Mouse (Mus musculus) heart, postnatal 10 days (tissue): ENCODE measurements at regions not wholly inside any gene's neighbourhood (a gene's known extent, or its start where the extent isn't known, plus 50 kb on each side); places are given as distances from the start of the nearest gene placed in this dataset.

Source experiments
- DNase-seq, 2 experiments: peaks; one replicate each; pipeline ENCODE4 v3.0.0; 2021
- intact Hi-C: fragments of 180-260 bp; cut with DNase I; formaldehyde crosslinking; loops from one replicate; pipeline ENCODE4 v1.15.1; 2025

- intact Hi-C loops, result no loop called here
- DNase-seq, result peak; percentile 40 to 51
Observed at GRCm38 (mm10) chr10:70824461-70824860, 168.7 kb upstream of the Phyhipl start.

- intact Hi-C loops, result loop anchor here (5.0 to 10.0 kb wide), 3 partner anchors 122 to 397 kb away; no protein-coding TSS in a partner anchor
- DNase-seq, result no peak
Observed at GRCm38 (mm10) chr10:70819951-70820350, 164.2 kb upstream of the Phyhipl start.

GRCm38 (mm10) chr10:70814354-70815131 is 158.8 kb upstream of the Phyhipl start:
- intact Hi-C loops, result loop anchor here (2.0 to 10.0 kb wide), 7 partner anchors 128 to 496 kb away; no protein-coding TSS in a partner anchor
- peak; percentile 47 to 49 for DNase-seq

- intact Hi-C loops, result no loop called here
Observed at GRCm38 (mm10) chr10:70809411-70809810, 153.6 kb upstream of the Phyhipl start.

GRCm38 (mm10) chr10:70806786-70807385 is 151.1 kb upstream of the Phyhipl start:
- no peak for DNase-seq
- intact Hi-C loops, result no loop called here

More at GRCm38 (mm10) chr10:70809411-70809810, 153.6 kb upstream of the Phyhipl start:
- DNase-seq, result no peak

- DNase-seq, result peak in 1 of 2 experiments; percentile 17
- intact Hi-C loops, result no loop called here
Observed at GRCm38 (mm10) chr10:70800736-70801306, 145.1 kb upstream of the Phyhipl start.

- intact Hi-C loops, result no loop called here
- DNase-seq, result peak; percentile 39 to 41
Observed at GRCm38 (mm10) chr10:70799906-70800305, 144.1 kb upstream of the Phyhipl start.

- DNase-seq, result peak; percentile 52 to 53
- intact Hi-C loops, result no loop called here
Observed at GRCm38 (mm10) chr10:70799191-70799742, 143.5 kb upstream of the Phyhipl start.

GRCm38 (mm10) chr10:70788814-70789452 is 133.2 kb upstream of the Phyhipl start:
- no peak for DNase-seq
- intact Hi-C loops, result no loop called here

- DNase-seq, result no peak
- intact Hi-C loops, result no loop called here
Observed at GRCm38 (mm10) chr10:70781036-70781435, 125.3 kb upstream of the Phyhipl start.

GRCm38 (mm10) chr10:70778596-70778995 is 122.8 kb upstream of the Phyhipl start:
- no peak for DNase-seq
- intact Hi-C loops, result no loop called here

GRCm38 (mm10) chr10:70774571-70774970 is 118.8 kb upstream of the Phyhipl start:
- no peak for DNase-seq
- intact Hi-C loops, result no loop called here

- intact Hi-C loops, result no loop called here
Observed at GRCm38 (mm10) chr10:70774159-70774558, 118.4 kb upstream of the Phyhipl start.

GRCm38 (mm10) chr10:70767461-70767860 is 111.7 kb upstream of the Phyhipl start:
- no peak for DNase-seq
- intact Hi-C loops, result no loop called here

More at GRCm38 (mm10) chr10:70774159-70774558, 118.4 kb upstream of the Phyhipl start:
- DNase-seq, result no peak

GRCm38 (mm10) chr10:70766869-70767268 is 111.1 kb upstream of the Phyhipl start:
- intact Hi-C loops, result no loop called here
- no peak for DNase-seq

GRCm38 (mm10) chr10:70766450-70766849 is 110.7 kb upstream of the Phyhipl start:
- DNase-seq, result no peak
- intact Hi-C loops, result no loop called here

GRCm38 (mm10) chr10:70763206-70763605 is 107.4 kb upstream of the Phyhipl start:
- no peak for DNase-seq
- intact Hi-C loops, result no loop called here

GRCm38 (mm10) chr10:70759686-70760085 is 103.9 kb upstream of the Phyhipl start:
- intact Hi-C loops, result no loop called here

GRCm38 (mm10) chr10:70751771-70752170 is 96.0 kb upstream of the Phyhipl start:
- DNase-seq, result no peak
- intact Hi-C loops, result no loop called here

More at GRCm38 (mm10) chr10:70759686-70760085, 103.9 kb upstream of the Phyhipl start:
- no peak for DNase-seq

- intact Hi-C loops, result no loop called here
- DNase-seq, result no peak
Observed at GRCm38 (mm10) chr10:70750356-70751145, 94.8 kb upstream of the Phyhipl start.
